Mouse (Mus musculus): ENCODE data around the gene Dlk2. TPM values are rescaled to one million over a fixed set of nuclear protein-coding genes. Genes with fewer than 3 reads are reported as not detected.

Dlk2 gene
- polyA plus RNA-seq, 1 experiment from 2014 or later, result 14.5 TPM

- peaks cover 88% of the 10 kb centered on the region for H3K36me3 ChIP-seq
- no peak overlapping the region for H3K27ac ChIP-seq
- H3K27me3 ChIP-seq, result no peaks in the 10 kb centered on the region
- H3K4me1 ChIP-seq, result peaks cover 13% of the 10 kb centered on the region
- 85% methylated on average over 5 of the region's 5 CpGs for WGBS
- H3K4me2 ChIP-seq, result no peak overlapping the region
- ATAC-seq (ENCODE audit: insufficient number of reproducible peaks, low FRiP score, low TSS enrichment, low read depth), result no peak
- H3K4me3 ChIP-seq, result no peak overlapping the region
- H3K9ac ChIP-seq, result no peak overlapping the region
- no peaks in the 10 kb centered on the region for H3K9me3 ChIP-seq
These were observed 35.0 kb upstream of the Dlk2 start for GRCm38 (mm10) chr17:46262201-46262694.

- peaks cover 23% of the 10 kb centered on the region for H3K4me1 ChIP-seq
- H3K4me3 ChIP-seq, result no peak overlapping the region
- no peak overlapping the region for H3K9ac ChIP-seq
- H3K36me3 ChIP-seq, result peaks cover 83% of the 10 kb centered on the region
- no peak for ATAC-seq (ENCODE audit: insufficient number of reproducible peaks, low FRiP score, low TSS enrichment, low read depth)
- no peaks in the 10 kb centered on the region for H3K9me3 ChIP-seq
- WGBS, result 63% methylated on average over 12 of the region's 12 CpGs
- H3K27ac ChIP-seq, result 0 out of 2 replicates have a peak overlapping the region, but pooled peaks have one; percentile 57
- H3K4me2 ChIP-seq, result no peak overlapping the region
- no peaks in the 10 kb centered on the region for H3K27me3 ChIP-seq
These were observed 31.7 kb upstream of the Dlk2 start for GRCm38 (mm10) chr17:46265502-46265901.

GRCm38 (mm10) chr17:46265918-46266618 is 31.2 kb upstream of the Dlk2 start:
- H3K4me3 ChIP-seq, result no peak overlapping the region
- H3K27me3 ChIP-seq, result no peaks in the 10 kb centered on the region
- no peak overlapping the region for H3K4me2 ChIP-seq
- no peak overlapping the region for H3K9ac ChIP-seq
- 21% methylated on average over 14 of the region's 14 CpGs for WGBS
- H3K27ac ChIP-seq, result 0 out of 2 replicates have a peak overlapping the region, but pooled peaks have one; percentile 57
- peak; percentile 48 for ATAC-seq (ENCODE audit: insufficient number of reproducible peaks, low FRiP score, low TSS enrichment, low read depth)
- H3K9me3 ChIP-seq, result no peaks in the 10 kb centered on the region
- H3K36me3 ChIP-seq, result peaks cover 83% of the 10 kb centered on the region
- H3K4me1 ChIP-seq, result peaks cover 26% of the 10 kb centered on the region

GRCm38 (mm10) chr17:46266986-46267385 is 30.2 kb upstream of the Dlk2 start:
- no peak for ATAC-seq (ENCODE audit: insufficient number of reproducible peaks, low FRiP score, low TSS enrichment, low read depth)
- Histone ChIP-seq H3K27me3 (no peaks in the 10 kb centered on the region), H3K27ac (peak overlapping the region; percentile 34; the same call in 1 of the 2 replicates), H3K4me1 (peaks cover 26% of the 10 kb centered on the region), H3K4me3 (no peak overlapping the region), H3K4me2 (no peak overlapping the region), H3K9ac (no peak overlapping the region), H3K36me3 (peaks cover 83% of the 10 kb centered on the region), H3K9me3 (no peaks in the 10 kb centered on the region)
- 44% methylated on average over 6 of the region's 6 CpGs for WGBS

- Histone ChIP-seq H3K4me1 (peaks cover 26% of the 10 kb centered on the region), H3K27me3 (no peaks in the 10 kb centered on the region), H3K36me3 (peaks cover 81% of the 10 kb centered on the region), H3K4me3 (no peak overlapping the region), H3K9ac (no peak overlapping the region), H3K27ac (0 out of 2 replicates have a peak overlapping the region, but pooled peaks have one; percentile 12), H3K9me3 (no peaks in the 10 kb centered on the region), H3K4me2 (no peak overlapping the region)
- 70% methylated on average over 7 of the region's 7 CpGs for WGBS
- ATAC-seq (ENCODE audit: insufficient number of reproducible peaks, low FRiP score, low TSS enrichment, low read depth), result no peak
These were observed 29.7 kb upstream of the Dlk2 start for GRCm38 (mm10) chr17:46267511-46267910.

- Histone ChIP-seq H3K36me3 (peaks cover 77% of the 10 kb centered on the region), H3K4me1 (peaks cover 26% of the 10 kb centered on the region), H3K4me3 (no peak overlapping the region), H3K9ac (no peak overlapping the region), H3K4me2 (no peak overlapping the region), H3K27ac (peak overlapping the region; percentile 11; the same call in 1 of the 2 replicates), H3K9me3 (no peaks in the 10 kb centered on the region), H3K27me3 (no peaks in the 10 kb centered on the region)
- 76% methylated on average over 10 of the region's 10 CpGs for WGBS
- ATAC-seq (ENCODE audit: insufficient number of reproducible peaks, low FRiP score, low TSS enrichment, low read depth), result no peak
These were observed 29.0 kb upstream of the Dlk2 start for GRCm38 (mm10) chr17:46268026-46268720.

- H3K36me3 ChIP-seq, result peaks cover 63% of the 10 kb centered on the region
- no peak overlapping the region for H3K9ac ChIP-seq
- 79% methylated on average over 19 of the region's 19 CpGs for WGBS
- H3K27ac ChIP-seq, result peak overlapping the region; percentile 47
- H3K4me3 ChIP-seq, result no peak overlapping the region
- H3K4me1 ChIP-seq, result peaks cover 37% of the 10 kb centered on the region
- no peaks in the 10 kb centered on the region for H3K9me3 ChIP-seq
- no peak for ATAC-seq (ENCODE audit: insufficient number of reproducible peaks, low FRiP score, low TSS enrichment, low read depth)
- H3K27me3 ChIP-seq, result no peaks in the 10 kb centered on the region
- H3K4me2 ChIP-seq, result no peak overlapping the region
These were observed 27.3 kb upstream of the Dlk2 start for GRCm38 (mm10) chr17:46269771-46270534.

GRCm38 (mm10) chr17:46272058-46272457 is 25.2 kb upstream of the Dlk2 start:
- H3K27ac ChIP-seq, result no peak overlapping the region

GRCm38 (mm10) chr17:46272675-46273074 is 24.5 kb upstream of the Dlk2 start:
- Histone ChIP-seq H3K36me3 (peaks cover 57% of the 10 kb centered on the region), H3K4me1 (peaks cover 32% of the 10 kb centered on the region), H3K4me2 (no peak overlapping the region), H3K27me3 (no peaks in the 10 kb centered on the region), H3K4me3 (no peak overlapping the region), H3K9me3 (no peaks in the 10 kb centered on the region), H3K27ac (no peak overlapping the region), H3K9ac (no peak overlapping the region)
- no peak for ATAC-seq (ENCODE audit: insufficient number of reproducible peaks, low FRiP score, low TSS enrichment, low read depth)
- WGBS, result 77% methylated on average over 5 of the region's 5 CpGs

More at GRCm38 (mm10) chr17:46272058-46272457, 25.2 kb upstream of the Dlk2 start:
- Histone ChIP-seq H3K4me3 (no peak overlapping the region), H3K36me3 (peaks cover 58% of the 10 kb centered on the region), H3K9ac (no peak overlapping the region), H3K4me1 (peaks cover 28% of the 10 kb centered on the region), H3K27me3 (no peaks in the 10 kb centered on the region), H3K4me2 (no peak overlapping the region), H3K9me3 (no peaks in the 10 kb centered on the region)
- no peak for ATAC-seq (ENCODE audit: insufficient number of reproducible peaks, low FRiP score, low TSS enrichment, low read depth)
- WGBS, result 91% methylated on average over 2 of the region's 2 CpGs

GRCm38 (mm10) chr17:46273803-46274236 is 23.4 kb upstream of the Dlk2 start:
- Histone ChIP-seq H3K27ac (peak overlapping the region; percentile 63), H3K4me2 (no peak overlapping the region), H3K27me3 (no peaks in the 10 kb centered on the region), H3K4me1 (peaks cover 42% of the 10 kb centered on the region), H3K9ac (no peak overlapping the region), H3K36me3 (peaks cover 52% of the 10 kb centered on the region), H3K4me3 (no peak overlapping the region), H3K9me3 (no peaks in the 10 kb centered on the region)
- ATAC-seq (ENCODE audit: insufficient number of reproducible peaks, low FRiP score, low TSS enrichment, low read depth), result peak; percentile 53
- 17% methylated on average over 1 of the region's 1 CpGs for WGBS

GRCm38 (mm10) chr17:46274465-46274864 is 22.8 kb upstream of the Dlk2 start:
- WGBS, result 64% methylated on average over 6 of the region's 6 CpGs
- Histone ChIP-seq H3K4me2 (no peak overlapping the region), H3K27me3 (no peaks in the 10 kb centered on the region), H3K4me3 (no peak overlapping the region), H3K36me3 (peaks cover 49% of the 10 kb centered on the region), H3K9me3 (no peaks in the 10 kb centered on the region), H3K9ac (no peak overlapping the region), H3K27ac (peak overlapping the region; percentile 63), H3K4me1 (peaks cover 42% of the 10 kb centered on the region)
- ATAC-seq (ENCODE audit: insufficient number of reproducible peaks, low FRiP score, low TSS enrichment, low read depth), result no peak
